Mouse (Mus musculus) ES-E14 (cell line): ENCODE measurements around the gene Mrps36. TPM values are rescaled to one million over a fixed set of nuclear protein-coding genes. Genes with fewer than 3 reads are reported as not detected.

Experiments
- DNase-seq: peaks from one replicate; pipeline ENCODE4 v3.0.0-alpha.2; 2013; ENCODE audit warnings: low read depth, low spot score
- H3K27ac ChIP-seq: 2 replicates; pipeline ENCODE4 v1.5.1; 2012; ENCODE audit warnings: low read depth, mild to moderate bottlenecking, low read length, moderate library complexity, mixed read lengths; ENCODE audit not compliant: poor library complexity, insufficient read depth, severe bottlenecking
- H3K36me3 ChIP-seq: 2 replicates; pipeline ENCODE4 v1.6.1; 2012; ENCODE audit warnings: mild to moderate bottlenecking, low read length, moderate library complexity, mixed read lengths; ENCODE audit not compliant: control insufficient read depth, poor library complexity, insufficient read depth, severe bottlenecking
- H3K4me1 ChIP-seq, 2 experiments: fragments of 150-350 bp in 1 of 2; sonication (generic) in 1 of 2; 2 replicates each; pipeline ENCODE4 v1.6.1; 2012; ENCODE audit warnings: low read length in 2 of 2, mild to moderate bottlenecking in 1 of 2, mixed read lengths in 1 of 2; ENCODE audit not compliant: control insufficient read depth in 2 of 2, insufficient read depth in 2 of 2, poor library complexity in 1 of 2
- H3K4me3 ChIP-seq, 2 experiments: fragments of 150-350 bp in 1 of 2; sonication (generic) in 1 of 2; 2 replicates each; pipeline ENCODE4 v1.5.1; 2012; ENCODE audit warnings: low read length in 2 of 2, low read depth in 1 of 2, mild to moderate bottlenecking in 1 of 2, mixed read lengths in 1 of 2; ENCODE audit not compliant: insufficient read depth in 1 of 2, poor library complexity in 1 of 2, severe bottlenecking in 1 of 2
- H3K9ac ChIP-seq: 2 replicates; pipeline ENCODE4 v1.6.1; 2012; ENCODE audit warnings: low read depth, mild to moderate bottlenecking, low read length, mixed read lengths; ENCODE audit not compliant: poor library complexity, insufficient read depth, severe bottlenecking
- H3K9me3 ChIP-seq: fragments of 150-350 bp; sonication (generic); 2 replicates; pipeline ENCODE4 v1.6.1; 2012; ENCODE audit warnings: low read depth, mild to moderate bottlenecking, low read length; ENCODE audit not compliant: control insufficient read depth, insufficient read depth
- CHD2 ChIP-seq: IDR thresholded peaks from 2 replicates; pipeline ENCODE4 v1.6.1; 2014; ENCODE audit warnings: mild to moderate bottlenecking, low read depth, low read length, inconsistent platforms
- HCFC1 ChIP-seq: IDR thresholded peaks from 2 replicates; pipeline ENCODE4 v1.6.1; 2012; ENCODE audit warnings: low read length, inconsistent platforms, borderline replicate concordance; ENCODE audit not compliant: insufficient read depth
- MAFK ChIP-seq: IDR thresholded peaks from 2 replicates; pipeline ENCODE4 v1.6.1; 2014; ENCODE audit warnings: mild to moderate bottlenecking, low read depth, low read length, inconsistent platforms; ENCODE audit not compliant: insufficient read depth
- ZC3H11A ChIP-seq: IDR thresholded peaks from 2 replicates; pipeline ENCODE4 v1.6.1; 2012; ENCODE audit warnings: low read depth, mild to moderate bottlenecking, inconsistent platforms, low read length, borderline replicate concordance
- ZNF384 ChIP-seq: IDR thresholded peaks from 2 replicates; pipeline ENCODE4 v1.6.1; 2012; ENCODE audit warnings: low read depth, low read length, inconsistent platforms
- in situ Hi-C, 2 experiments: fragments of 600-800 bp; cut with MboI; formaldehyde crosslinking; loops; one replicate each; pipeline ENCODE4 v1.15.1; 2025; ENCODE audit warnings: low sequenced_read_pairs in 2 of 2, inconsistent platforms in 1 of 2; ENCODE audit not compliant: unreplicated experiment in 2 of 2
- total RNA-seq: library from RNA; depleted of rRNA; stranded (reverse); fragments of 300-350 nt; gene quantifications from 2 replicates; pipeline ENCODE4 v1.2.3, GENCODE M21; 2012

Gene Mrps36
- total RNA-seq, 1 experiment: 58.9 TPM

DNA sequence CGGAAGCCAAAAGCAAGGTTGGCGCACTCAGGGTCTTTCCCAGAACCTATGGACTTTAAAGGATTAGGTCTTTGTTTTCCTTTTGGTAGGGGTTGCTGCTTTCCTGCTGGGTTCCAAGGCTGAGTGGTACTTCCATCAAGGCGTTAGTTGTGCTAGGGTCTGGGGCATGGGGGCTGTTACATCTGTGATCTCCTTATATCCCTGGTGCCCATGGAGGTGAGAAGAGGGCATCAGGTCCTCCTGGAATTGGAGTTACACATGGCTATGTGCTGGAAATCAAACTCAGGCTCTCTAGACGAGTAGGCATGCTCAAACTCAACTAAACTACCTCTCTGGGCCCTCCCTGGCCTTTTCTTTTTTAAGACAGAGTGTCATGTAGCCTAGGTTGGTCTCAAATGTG, 9.7 kb upstream of the Mrps36 start:
- H3K4me3 ChIP-seq: no peak overlapping the region
- no peaks in the 10 kb centered on the region for H3K4me1 ChIP-seq
- no peak overlapping the region for H3K27ac ChIP-seq
- no peaks in the 10 kb centered on the region for H3K36me3 ChIP-seq
- TF ChIP-seq CHD2: no peak
- no peak for TF ChIP-seq HCFC1
- no peak for TF ChIP-seq MAFK
- no peak for TF ChIP-seq ZC3H11A
- DNase-seq: no peak
- H3K9me3 ChIP-seq: no peaks in the 10 kb centered on the region
- H3K9ac ChIP-seq: no peak overlapping the region
- in situ Hi-C loops: no loop called here

DNA sequence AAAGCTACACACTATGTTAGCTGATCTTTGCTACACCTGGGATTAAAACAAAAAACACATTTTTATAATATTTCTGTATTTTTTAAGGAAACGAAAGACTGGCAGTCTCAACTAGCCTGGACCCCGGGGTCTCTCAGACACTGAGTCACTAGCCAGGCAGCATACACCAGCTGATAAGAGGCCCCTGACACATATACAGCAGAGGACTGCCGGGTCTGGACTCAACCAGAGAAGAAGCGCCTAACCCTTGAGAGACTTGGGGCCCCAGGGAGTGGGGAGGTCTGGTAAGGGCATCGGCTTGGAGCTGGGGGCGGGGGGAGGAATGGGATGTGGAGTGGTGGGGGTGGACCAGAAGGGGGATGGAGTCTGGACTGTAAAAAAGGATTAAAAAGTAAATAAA, 8.6 kb upstream of the Mrps36 start:
- H3K4me3 ChIP-seq: no peak overlapping the region
- no peaks in the 10 kb centered on the region for H3K36me3 ChIP-seq
- in situ Hi-C loops: no loop called here
- no peak for DNase-seq
- no peaks in the 10 kb centered on the region for H3K4me1 ChIP-seq
- no peak overlapping the region for H3K9ac ChIP-seq
- TF ChIP-seq ZNF384 (no peak), CHD2 (no peak), MAFK (no peak), HCFC1 (no peak), ZC3H11A (no peak)
- no peak overlapping the region for H3K27ac ChIP-seq
- no peaks in the 10 kb centered on the region for H3K9me3 ChIP-seq

DNA sequence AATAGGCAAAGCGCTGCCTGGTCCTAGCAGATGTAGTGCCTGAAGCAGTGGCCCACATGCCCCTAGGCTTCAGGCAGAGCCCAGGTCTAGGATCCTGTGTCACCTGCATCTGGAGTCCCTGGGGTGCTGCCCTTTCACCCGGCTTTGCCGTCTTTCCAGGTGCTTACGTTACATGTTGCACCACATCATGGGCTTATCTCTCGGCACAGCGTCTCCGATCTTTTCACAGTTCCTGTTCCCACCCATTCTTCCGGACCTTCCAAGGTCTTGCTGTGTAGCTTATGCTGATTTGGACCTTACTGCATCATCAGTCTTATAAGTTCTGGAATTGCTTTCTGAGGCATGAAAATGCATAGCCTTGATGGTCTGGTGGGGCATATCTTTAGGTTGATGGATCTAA, 8.1 kb upstream of the Mrps36 start:
- no peak overlapping the region for H3K9ac ChIP-seq
- H3K4me1 ChIP-seq: 0 out of 4 replicates have a peak, but pooled peaks cover 0 to 2% of the 10 kb centered on the region in 2 experiments
- no peaks in the 10 kb centered on the region for H3K36me3 ChIP-seq
- no peak overlapping the region for H3K4me3 ChIP-seq
- no peak overlapping the region for H3K27ac ChIP-seq
- DNase-seq: no peak
- in situ Hi-C loops: no loop called here
- H3K9me3 ChIP-seq: no peaks in the 10 kb centered on the region
- TF ChIP-seq CHD2 (no peak), MAFK (no peak), ZNF384 (no peak), ZC3H11A (no peak), HCFC1 (no peak)

DNA sequence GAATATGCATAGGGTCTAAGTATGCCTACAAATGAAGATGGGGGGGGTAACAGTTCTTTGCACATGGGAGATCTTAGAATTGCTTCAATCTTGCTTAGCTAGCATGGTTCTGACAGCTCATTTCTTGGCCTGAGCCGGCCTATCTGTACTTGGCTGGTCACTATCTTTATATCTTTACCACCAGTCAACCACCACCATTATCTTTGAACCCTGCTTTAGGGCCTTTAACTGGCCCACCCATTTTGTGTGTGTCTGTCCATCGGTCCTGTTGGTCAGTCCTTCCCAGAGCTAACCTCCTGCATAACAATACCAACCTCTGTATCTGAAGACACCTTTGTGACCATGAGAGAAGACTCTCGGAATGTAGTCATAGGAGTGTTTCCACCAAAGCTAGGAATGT, 6.9 kb upstream of the Mrps36 start:
- Histone ChIP-seq H3K4me1 (0 out of 4 replicates have a peak, but pooled peaks cover 0 to 2% of the 10 kb centered on the region in 2 experiments), H3K27ac (no peak overlapping the region), H3K9ac (no peak overlapping the region), H3K36me3 (no peaks in the 10 kb centered on the region), H3K9me3 (no peaks in the 10 kb centered on the region), H3K4me3 (no peak overlapping the region)
- in situ Hi-C loops: no loop called here
- TF ChIP-seq MAFK (no peak), HCFC1 (no peak)
- DNase-seq: no peak

DNA sequence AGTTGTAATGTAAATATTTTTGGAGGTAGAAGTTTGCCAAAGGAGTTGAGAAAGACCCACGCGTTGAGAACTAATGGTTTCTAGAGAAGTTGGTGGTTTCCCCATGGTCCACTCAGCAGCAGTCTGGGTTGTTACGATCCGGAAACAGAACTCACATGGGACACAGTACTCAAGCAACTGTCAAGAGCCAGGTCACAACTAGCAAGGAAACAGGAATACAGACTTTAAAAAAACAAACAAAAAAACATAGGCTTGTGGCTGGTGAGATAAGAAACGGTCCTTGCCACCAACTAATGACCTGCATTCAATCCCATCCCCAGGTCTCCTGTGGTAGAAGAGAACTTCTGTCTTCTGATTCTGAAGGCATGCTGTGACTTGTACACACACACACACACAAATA, 6.3 kb upstream of the Mrps36 start:
- H3K4me1 ChIP-seq: 0 out of 4 replicates have a peak, but pooled peaks cover 0 to 2% of the 10 kb centered on the region in 2 experiments
- in situ Hi-C loops: no loop called here
- TF ChIP-seq ZNF384 (no peak), CHD2 (no peak), MAFK (no peak), ZC3H11A (no peak), HCFC1 (no peak)
- H3K4me3 ChIP-seq: no peak overlapping the region
- H3K27ac ChIP-seq: no peak overlapping the region
- H3K9ac ChIP-seq: no peak overlapping the region
- H3K36me3 ChIP-seq: no peaks in the 10 kb centered on the region
- no peak for DNase-seq
- no peaks in the 10 kb centered on the region for H3K9me3 ChIP-seq
